Comparison of ENCODE assay signal across 28 mouse cellular contexts in the genomic region with DNA sequence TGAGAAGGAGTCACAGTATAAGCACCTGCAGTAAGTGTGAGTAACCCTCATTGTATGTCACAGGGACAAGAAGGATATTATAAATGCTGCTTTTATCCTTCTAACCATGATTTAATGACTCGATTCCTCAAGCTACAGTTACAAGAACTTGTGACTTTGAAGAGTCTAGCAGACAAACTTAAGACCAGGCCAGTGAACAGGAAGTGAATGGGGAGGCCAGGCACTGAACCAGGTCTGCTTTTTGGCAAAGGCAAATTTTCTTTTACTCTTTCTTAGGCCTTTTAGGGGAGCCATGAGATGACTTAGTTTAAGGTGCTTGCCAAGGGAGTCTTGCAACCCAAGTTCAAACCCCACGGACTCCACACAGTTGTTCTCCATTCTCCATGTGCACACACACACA. TPM values are rescaled to one million over a fixed set of nuclear protein-coding genes. Genes with fewer than 3 reads are reported as not detected.
A peak's percentile ranks its signal among the peaks of the same experiment; 100 is the strongest.
DNase-seq lines count a peak whose midpoint lies in the region; ATAC-seq and TF ChIP-seq lines count a peak whose summit lies in the region.
"Had no signal": no experiment of that assay in that cellular context is flagged by ENCODE, and none has a peak within 500 bp of the region (broad histone marks: within the 10 kb centered on the region; RNA-seq: fewer than 3 reads in every experiment).

No protein-coding gene starts in this region.

- peaks cover 61% of the 10 kb centered on the region for H3K27me3 ChIP-seq in forebrain, embryonic 10.5 days (ENCODE audit: poor library complexity, severe bottlenecking)
- no peaks in the 10 kb centered on the region for H3K27me3 ChIP-seq in forebrain, postnatal 0 days (ENCODE audit: insufficient read depth, low read length)
- H3K27me3 ChIP-seq in midbrain, embryonic 12.5 days = no peaks in the 10 kb centered on the region
- H3K27me3 ChIP-seq in midbrain, postnatal 0 days (ENCODE audit: insufficient read depth, low read length) = no peaks in the 10 kb centered on the region
- no peaks in the 10 kb centered on the region for H3K27me3 ChIP-seq in midbrain, embryonic 14.5 days (ENCODE audit: control insufficient read depth, insufficient read depth, low read length)
- no peaks in the 10 kb centered on the region for H3K27me3 ChIP-seq in hindbrain, postnatal 0 days (ENCODE audit: insufficient read depth, low read length)
- H3K27me3 ChIP-seq: CH12.LX; heart, embryonic 12.5 days; heart, embryonic 15.5 days; hindbrain, embryonic 13.5 days; Patski had no signal

- no peak overlapping the region for H3K4me2 ChIP-seq in forebrain, postnatal 0 days (ENCODE audit: low read depth)
- no peak overlapping the region for H3K4me2 ChIP-seq in midbrain, embryonic 12.5 days (replicated peaks)
- no peak overlapping the region for H3K4me2 ChIP-seq in midbrain, postnatal 0 days (ENCODE audit: low read depth, low read length, poor library complexity, severe bottlenecking)
- H3K4me2 ChIP-seq in midbrain, embryonic 14.5 days (ENCODE audit: low read length) = no peak overlapping the region
- no peak overlapping the region for H3K4me2 ChIP-seq in hindbrain, postnatal 0 days (ENCODE audit: low read depth, low read length)
- H3K4me2 ChIP-seq: heart, embryonic 12.5 days; heart, embryonic 15.5 days; hindbrain, embryonic 13.5 days had no signal

- ATAC-seq in forebrain, postnatal 0 days = no peak
- no peak for ATAC-seq in midbrain, embryonic 12.5 days (ENCODE audit: low FRiP score, low read depth)
- ATAC-seq in midbrain, postnatal 0 days (ENCODE audit: low FRiP score) = no peak
- no peak for ATAC-seq in midbrain, embryonic 14.5 days (ENCODE audit: low FRiP score, low TSS enrichment)
- ATAC-seq in hindbrain, postnatal 0 days = no peak
- ATAC-seq: forebrain, embryonic 14.5 days; hindbrain, embryonic 16.5 days; Patski had no signal

- H3K36me3 ChIP-seq in forebrain, embryonic 10.5 days (replicated peaks) = no peaks in the 10 kb centered on the region
- no peaks in the 10 kb centered on the region for H3K36me3 ChIP-seq in forebrain, postnatal 0 days (ENCODE audit: insufficient read depth)
- H3K36me3 ChIP-seq in midbrain, embryonic 12.5 days = no peaks in the 10 kb centered on the region
- H3K36me3 ChIP-seq in midbrain, postnatal 0 days (ENCODE audit: insufficient read depth, low read length) = no peaks in the 10 kb centered on the region
- H3K36me3 ChIP-seq in midbrain, embryonic 14.5 days (ENCODE audit: control insufficient read depth, insufficient read depth, low read length) = no peaks in the 10 kb centered on the region
- no peaks in the 10 kb centered on the region for H3K36me3 ChIP-seq in hindbrain, postnatal 0 days (ENCODE audit: insufficient read depth, low read length)
- H3K36me3 ChIP-seq: G1E; heart, embryonic 12.5 days; heart, embryonic 15.5 days; hindbrain, embryonic 10.5 days; hindbrain, embryonic 13.5 days had no signal

- H3K9ac ChIP-seq in forebrain, postnatal 0 days = no peak overlapping the region
- H3K9ac ChIP-seq in midbrain, embryonic 12.5 days (replicated peaks) = no peak overlapping the region
- no peak overlapping the region for H3K9ac ChIP-seq in midbrain, postnatal 0 days (replicated peaks; ENCODE audit: low read length, poor library complexity, severe bottlenecking)
- H3K9ac ChIP-seq in midbrain, embryonic 14.5 days (replicated peaks; ENCODE audit: low read length) = no peak overlapping the region
- H3K9ac ChIP-seq in hindbrain, postnatal 0 days (replicated peaks; ENCODE audit: low read length) = no peak overlapping the region
- H3K9ac ChIP-seq: heart, embryonic 12.5 days; heart, embryonic 15.5 days; hindbrain, embryonic 13.5 days had no signal

- DNase-seq in forebrain, embryonic 10.5 days (ENCODE audit: extremely low spot score, low spot score) = no peak
- DNase-seq in forebrain, postnatal 0 days = no peak
- no peak for DNase-seq in midbrain, postnatal 0 days (ENCODE audit: low spot score)
- peak; percentile 66 for DNase-seq in A20 (ENCODE audit: low read depth, low spot score)
- DNase-seq in midbrain, embryonic 14.5 days = no peak
- DNase-seq in kidney, postnatal 36 days = no peak
- no peak for DNase-seq in hindbrain, postnatal 0 days (ENCODE audit: low spot score)
- DNase-seq: adrenal gland, postnatal 14 days; cerebellum, adult 11-12 months; cerebellum, adult 8-10 months; cerebellum, postnatal 10 days; cerebellum, postnatal 36 days; embryo, embryonic 11 days; gastrocnemius, postnatal 25 days; heart, adult 18-20 months; heart, postnatal 10 days; heart, postnatal 36 days had no signal

- WGBS in forebrain, embryonic 10.5 days = 91% methylated on average over 2 of the region's 2 CpGs
- WGBS in forebrain, postnatal 0 days = 83% methylated on average over 2 of the region's 2 CpGs
- WGBS in midbrain, embryonic 12.5 days = 77% methylated on average over 2 of the region's 2 CpGs
- WGBS in midbrain, postnatal 0 days = 82% methylated on average over 2 of the region's 2 CpGs
- WGBS in midbrain, embryonic 14.5 days = 84% methylated on average over 2 of the region's 2 CpGs
- WGBS in hindbrain, postnatal 0 days = 96% methylated on average over 2 of the region's 2 CpGs

- no peak overlapping the region for H3K4me3 ChIP-seq in forebrain, embryonic 10.5 days
- H3K4me3 ChIP-seq in forebrain, postnatal 0 days (ENCODE audit: low read depth, low read length) = no peak overlapping the region
- no peak overlapping the region for H3K4me3 ChIP-seq in midbrain, embryonic 12.5 days
- H3K4me3 ChIP-seq in midbrain, postnatal 0 days (ENCODE audit: low read depth, low read length) = no peak overlapping the region
- H3K4me3 ChIP-seq in midbrain, embryonic 14.5 days (replicated peaks; ENCODE audit: low read depth, low read length) = no peak overlapping the region
- no peak overlapping the region for H3K4me3 ChIP-seq in hindbrain, postnatal 0 days (ENCODE audit: low read length)
- H3K4me3 ChIP-seq: heart, embryonic 12.5 days; heart, embryonic 15.5 days; hindbrain, embryonic 10.5 days; hindbrain, embryonic 13.5 days had no signal

- no peaks in the 10 kb centered on the region for H3K9me3 ChIP-seq in forebrain, embryonic 10.5 days
- H3K9me3 ChIP-seq in forebrain, postnatal 0 days (ENCODE audit: low read length) = no peaks in the 10 kb centered on the region
- H3K9me3 ChIP-seq in midbrain, embryonic 12.5 days = no peaks in the 10 kb centered on the region
- no peaks in the 10 kb centered on the region for H3K9me3 ChIP-seq in midbrain, postnatal 0 days (ENCODE audit: low read length)
- no peaks in the 10 kb centered on the region for H3K9me3 ChIP-seq in midbrain, embryonic 14.5 days (ENCODE audit: control insufficient read depth, low read length)
- no peaks in the 10 kb centered on the region for H3K9me3 ChIP-seq in hindbrain, postnatal 0 days (ENCODE audit: low read length)
- H3K9me3 ChIP-seq: G1E; heart, embryonic 12.5 days; heart, embryonic 15.5 days; hindbrain, embryonic 10.5 days; hindbrain, embryonic 13.5 days had no signal

- peak overlapping the region; percentile 36; the same call in 1 of the 2 replicates for H3K27ac ChIP-seq in forebrain, embryonic 10.5 days
- no peak overlapping the region for H3K27ac ChIP-seq in forebrain, postnatal 0 days (ENCODE audit: low read depth, low read length)
- peak overlapping the region; percentile 88 for H3K27ac ChIP-seq in midbrain, embryonic 12.5 days (replicated peaks)
- no peak overlapping the region for H3K27ac ChIP-seq in midbrain, postnatal 0 days (ENCODE audit: low read depth, low read length)
- peak overlapping the region; percentile 77; the same call in 1 of the 2 replicates for H3K27ac ChIP-seq in midbrain, embryonic 14.5 days (replicated peaks; ENCODE audit: low read depth, low read length)
- no peak overlapping the region for H3K27ac ChIP-seq in hindbrain, postnatal 0 days
- H3K27ac ChIP-seq: heart, embryonic 15.5 days; hindbrain, embryonic 10.5 days; hindbrain, embryonic 13.5 days had no signal

- no peak for TF ChIP-seq CTCF in forebrain, postnatal 0 days (IDR thresholded peaks at IDR 0.05; ENCODE audit: low read depth)
- TF ChIP-seq CTCF in midbrain, postnatal 0 days (IDR thresholded peaks at IDR 0.05) = no peak
- no peak for TF ChIP-seq CTCF in hindbrain, postnatal 0 days (IDR thresholded peaks at IDR 0.05; ENCODE audit: low read depth)

- H3K4me1 ChIP-seq in forebrain, embryonic 10.5 days = peaks cover 57% of the 10 kb centered on the region
- no peaks in the 10 kb centered on the region for H3K4me1 ChIP-seq in forebrain, postnatal 0 days (ENCODE audit: insufficient read depth)
- peaks cover 43% of the 10 kb centered on the region for H3K4me1 ChIP-seq in midbrain, embryonic 12.5 days
- 0 out of 2 replicates have a peak, but pooled peaks cover 4% of the 10 kb centered on the region for H3K4me1 ChIP-seq in midbrain, postnatal 0 days (ENCODE audit: insufficient read depth, low read length)
- H3K4me1 ChIP-seq in midbrain, embryonic 14.5 days (ENCODE audit: control insufficient read depth, insufficient read depth, low read length) = peaks cover 25% of the 10 kb centered on the region
- no peaks in the 10 kb centered on the region for H3K4me1 ChIP-seq in hindbrain, postnatal 0 days (ENCODE audit: insufficient read depth, low read length)

RNA-seq across cellular contexts. Expression of a gene that starts 16.2 kb away (rescaled TPM):
- 2.2 and 2.8 TPM in 2 replicates for polyA plus RNA-seq in forebrain, embryonic 10.5 days (2016; fragmentation: Nextera tagmentation; extraction: Ambion mirVana)
- 0.23 and 0.62 TPM in 2 replicates for total RNA-seq in forebrain, postnatal 0 days (2014; rRNA removed)
- 0.11 and 0.23 TPM in 2 replicates for polyA plus RNA-seq in forebrain, postnatal 0 days (2015; fragmentation: Nextera tagmentation; extraction: Ambion mirVana)
- polyA plus RNA-seq in midbrain, embryonic 12.5 days (2016; fragmentation: Nextera tagmentation; extraction: Ambion mirVana) = 40.5 and 44.2 TPM in 2 replicates
- 0.94 and 1.3 TPM in 2 replicates for total RNA-seq in midbrain, postnatal 0 days (2014; rRNA removed)
- polyA plus RNA-seq in midbrain, postnatal 0 days (2015; fragmentation: Nextera tagmentation; extraction: Ambion mirVana) = 0.33 and 0.38 TPM in 2 replicates
- 10.5 and 19.4 TPM in 2 replicates for polyA plus RNA-seq in midbrain, embryonic 14.5 days (2014; fragmentation: Nextera tagmentation; extraction: Ambion mirVana)
- total RNA-seq in hindbrain, postnatal 0 days (2014; rRNA removed) = 0.42 TPM in 1 of 2 replicates, not detected in the other
- polyA plus RNA-seq in hindbrain, postnatal 0 days (2015; fragmentation: Nextera tagmentation; extraction: Ambion mirVana) = 0.16 TPM in 1 of 2 replicates, not detected in the other
- total RNA-seq: adrenal gland, adult 18-20 months; CH12.LX had no signal
- polyA plus RNA-seq: G1E; heart, embryonic 15.5 days; Patski had no signal

RNA-seq across cellular contexts. Expression of a gene that starts 30.1 kb away (rescaled TPM):
- 5.9 and 6.2 TPM in 2 replicates for polyA plus RNA-seq in forebrain, embryonic 10.5 days (2016; fragmentation: Nextera tagmentation; extraction: Ambion mirVana)
- 3.6 and 4.3 TPM in 2 replicates for total RNA-seq in forebrain, postnatal 0 days (2014; rRNA removed)
- polyA plus RNA-seq in forebrain, postnatal 0 days (2015; fragmentation: Nextera tagmentation; extraction: Ambion mirVana) = 4.5 and 5.4 TPM in 2 replicates
- polyA plus RNA-seq in midbrain, embryonic 12.5 days (2016; fragmentation: Nextera tagmentation; extraction: Ambion mirVana) = 12.7 and 12.8 TPM in 2 replicates
- total RNA-seq in midbrain, postnatal 0 days (2014; rRNA removed) = 3.2 and 7.4 TPM in 2 replicates
- polyA plus RNA-seq in midbrain, postnatal 0 days (2015; fragmentation: Nextera tagmentation; extraction: Ambion mirVana) = 6.4 and 7.3 TPM in 2 replicates
- polyA plus RNA-seq in midbrain, embryonic 14.5 days (2014; fragmentation: Nextera tagmentation; extraction: Ambion mirVana) = 9.4 and 11.9 TPM in 2 replicates
- total RNA-seq in hindbrain, postnatal 0 days (2014; rRNA removed) = 3.3 and 3.6 TPM in 2 replicates
- 6.2 and 7.0 TPM in 2 replicates for polyA plus RNA-seq in hindbrain, postnatal 0 days (2015; fragmentation: Nextera tagmentation; extraction: Ambion mirVana)

Comparison
In these comparisons a context has a peak if more than half of its experiments do, and no peak if none do; other contexts are left out.
1. H3K27ac ChIP-seq: peak in forebrain, embryonic 10.5 days (single experiment), midbrain, embryonic 12.5 days (single experiment) and midbrain, embryonic 14.5 days (single experiment); none in forebrain, postnatal 0 days (single experiment), midbrain, postnatal 0 days (single experiment) and hindbrain, postnatal 0 days (single experiment).